Mouse (Mus musculus): ENCODE results near the gene Hmx3.

Hmx3 gene

GRCm38 (mm10) chr7:131542115-131542871 lies at the start of gene Hmx3:
Hmx3 (plus strand) TSS chr7:131542867.
- DNase-seq (ENCODE audit: low read depth, low spot score) = peak; percentile 54

GRCm38 (mm10) chr7:131503739-131504138 lies 38.9 kb upstream of the Hmx3 start:
- DNase-seq (ENCODE audit: low read depth, low spot score) = no peak

DNA sequence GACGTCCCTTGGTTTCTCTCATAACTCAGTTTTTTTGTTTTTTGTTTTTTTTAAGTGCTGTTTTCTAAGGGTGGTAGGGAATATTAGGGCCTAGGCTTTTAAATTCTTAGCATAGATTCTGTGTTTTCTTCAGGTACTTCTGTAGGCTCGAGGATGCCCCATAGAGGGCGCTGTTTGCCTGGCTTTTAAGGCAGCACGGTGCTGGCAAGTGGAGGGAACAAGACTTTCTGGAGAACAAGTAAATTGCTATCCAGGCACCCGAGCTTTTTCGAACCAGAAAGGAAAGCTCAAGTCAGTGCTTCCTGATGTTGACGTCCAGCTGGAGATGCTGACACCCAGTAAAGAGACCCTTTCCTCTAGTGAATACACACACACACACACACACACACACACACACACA lies 2.7 kb upstream of the Hmx3 start:
- DNase-seq (ENCODE audit: low read depth, low spot score) = peak; percentile 91

DNA sequence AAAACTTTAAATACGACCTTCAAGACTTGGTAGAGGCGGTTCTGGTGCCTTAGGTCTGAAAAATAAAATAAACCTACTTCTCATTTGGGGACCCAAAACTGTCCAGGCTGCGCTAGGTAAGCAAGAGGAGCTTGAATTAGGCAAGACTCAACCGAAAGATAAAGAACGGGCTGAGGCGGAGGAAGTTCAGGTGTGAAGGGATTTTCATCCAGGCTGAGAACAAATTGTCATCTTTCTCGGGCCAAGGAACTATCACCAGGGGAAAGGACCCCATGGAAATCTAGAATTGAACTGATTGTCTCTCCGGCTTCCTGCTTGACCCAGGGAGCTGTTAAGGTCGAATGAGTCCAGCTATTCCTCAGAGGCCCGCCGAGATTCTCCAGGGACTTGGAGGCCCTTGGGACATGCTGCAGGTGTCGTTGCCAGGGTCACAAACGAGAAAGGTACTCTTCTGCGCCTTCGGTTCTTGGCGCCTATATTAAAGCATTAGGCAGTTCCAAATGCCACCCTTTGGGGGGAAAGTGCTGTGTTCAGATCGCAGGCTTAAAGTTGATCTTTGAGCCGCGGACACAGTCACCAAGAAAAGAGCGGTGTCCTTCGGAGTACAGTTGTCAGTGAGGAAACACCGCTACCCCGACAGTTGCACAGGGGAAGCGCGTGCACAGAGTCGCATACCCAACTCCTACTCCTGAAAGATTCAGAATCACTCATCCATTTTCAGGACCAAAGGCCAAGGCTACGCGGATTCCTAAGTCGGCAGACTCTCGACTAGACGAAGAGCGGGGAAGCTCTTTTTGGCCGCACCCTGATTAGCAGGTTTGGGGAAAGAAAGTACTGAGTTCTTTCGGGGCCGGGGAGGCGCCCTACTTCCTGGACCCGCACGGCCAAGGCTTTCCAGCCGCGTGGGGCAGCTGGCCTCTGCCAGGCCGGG lies 1.2 kb upstream of the Hmx3 start:
- peak; percentile 37 for DNase-seq (ENCODE audit: low read depth, low spot score)

DNA sequence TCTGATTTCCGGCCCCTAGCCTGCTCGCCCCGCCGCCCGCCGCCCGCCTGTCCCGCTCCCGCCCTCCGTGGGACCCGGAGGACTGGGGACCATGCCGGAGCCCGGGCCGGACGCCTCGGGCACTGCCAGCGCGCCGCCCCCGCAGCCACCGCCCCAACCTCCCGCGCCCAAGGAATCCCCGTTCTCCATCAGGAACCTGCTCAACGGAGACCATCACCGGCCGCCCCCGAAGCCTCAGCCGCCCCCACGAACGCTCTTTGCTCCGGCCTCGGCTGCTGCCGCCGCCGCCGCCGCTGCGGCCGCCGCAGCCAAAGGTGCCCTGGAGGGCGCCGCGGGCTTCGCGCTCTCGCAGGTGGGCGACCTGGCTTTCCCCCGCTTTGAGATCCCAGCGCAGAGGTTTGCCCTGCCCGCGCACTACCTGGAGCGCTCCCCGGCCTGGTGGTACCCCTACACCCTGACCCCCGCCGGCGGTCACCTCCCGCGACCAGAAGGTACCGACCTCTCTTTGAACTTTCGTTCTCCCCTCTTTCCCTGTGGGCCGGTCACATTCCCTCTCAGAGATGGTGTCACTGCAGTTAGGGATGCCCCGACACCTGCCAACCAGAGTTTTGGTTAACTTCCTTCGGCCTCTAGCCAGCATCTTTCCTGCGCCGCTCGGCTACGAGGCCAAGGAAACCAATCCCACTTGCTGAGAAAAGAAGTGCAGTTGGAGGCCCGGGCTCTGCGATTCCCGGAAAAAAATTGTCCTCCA lies 380 bp downstream of the Hmx3 start:
- peak; percentile 17 for DNase-seq (ENCODE audit: low read depth, low spot score)

- peak; percentile 44 for DNase-seq (ENCODE audit: low read depth, low spot score)
Measured at GRCm38 (mm10) chr7:131543623-131544481, 1.2 kb downstream of the Hmx3 start.

- no peak for DNase-seq (ENCODE audit: low read depth, low spot score)
Measured at GRCm38 (mm10) chr7:131544871-131545270, 2.2 kb downstream of the Hmx3 start.

GRCm38 (mm10) chr7:131545701-131546385 lies 3.2 kb downstream of the Hmx3 start:
- no peak for DNase-seq (ENCODE audit: low read depth, low spot score)

GRCm38 (mm10) chr7:131546423-131546822 lies 3.8 kb downstream of the Hmx3 start:
- no peak for DNase-seq (ENCODE audit: low read depth, low spot score)

- DNase-seq (ENCODE audit: low read depth, low spot score) = no peak
Measured at GRCm38 (mm10) chr7:131547481-131547880, 4.8 kb downstream of the Hmx3 start.

DNA sequence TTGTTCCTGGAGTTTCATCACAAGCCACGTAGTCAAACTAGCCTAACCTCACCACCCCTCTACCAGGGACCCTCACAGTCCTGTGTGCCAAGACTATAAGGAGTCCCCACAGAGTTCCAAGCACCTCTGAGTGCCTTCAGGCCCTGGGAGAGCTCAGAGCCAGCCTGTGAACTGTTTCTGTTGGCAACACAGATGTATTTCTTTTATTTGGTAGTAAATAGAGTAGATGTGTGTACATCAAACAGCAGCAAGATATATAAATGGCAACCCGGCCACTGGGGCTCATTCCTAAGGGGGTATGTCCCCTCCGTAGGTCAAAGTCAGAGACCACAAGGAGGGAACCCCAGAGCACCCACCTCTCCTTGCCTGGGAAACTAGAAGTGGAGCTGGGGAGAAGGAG lies 5.8 kb downstream of the Hmx3 start, which contains the start of gene Hmx2:
Hmx2 (plus strand) TSS at position 301 of the 400 bp plus-strand sequence.
- no peak for DNase-seq (ENCODE audit: low read depth, low spot score)

GRCm38 (mm10) chr7:131551471-131551870 lies 8.8 kb downstream of the Hmx3 start:
- no peak for DNase-seq (ENCODE audit: low read depth, low spot score)

GRCm38 (mm10) chr7:131551931-131552741 lies 9.5 kb downstream of the Hmx3 start:
- peak; percentile 39 for DNase-seq (ENCODE audit: low read depth, low spot score)

DNA sequence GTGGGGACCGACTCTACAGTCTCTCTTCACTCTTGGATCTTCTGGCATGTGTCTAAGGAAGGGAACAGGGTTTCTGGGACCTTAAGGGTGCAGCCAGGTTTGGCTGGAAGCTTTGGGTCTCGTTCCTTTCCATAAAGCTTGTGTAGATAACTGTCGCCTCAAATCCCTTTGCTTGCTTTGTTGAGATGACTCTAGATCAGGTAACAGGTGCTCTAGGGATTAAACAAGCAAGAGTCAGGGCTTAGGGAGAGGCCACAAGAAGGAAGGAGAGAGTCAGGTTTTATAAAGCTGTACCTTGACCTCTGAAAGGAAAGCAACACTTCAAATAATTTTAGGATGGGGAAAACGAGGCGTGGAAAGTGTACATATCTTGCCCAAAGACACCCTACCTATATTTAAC lies 10.1 kb downstream of the Hmx3 start:
- no peak for DNase-seq (ENCODE audit: low read depth, low spot score)

- DNase-seq (ENCODE audit: low read depth, low spot score) = peak; percentile 59
Measured at GRCm38 (mm10) chr7:131553771-131554175, 11.1 kb downstream of the Hmx3 start.

GRCm38 (mm10) chr7:131554341-131555180 lies 11.9 kb downstream of the Hmx3 start:
- DNase-seq (ENCODE audit: low read depth, low spot score) = peak; percentile 17

DNA sequence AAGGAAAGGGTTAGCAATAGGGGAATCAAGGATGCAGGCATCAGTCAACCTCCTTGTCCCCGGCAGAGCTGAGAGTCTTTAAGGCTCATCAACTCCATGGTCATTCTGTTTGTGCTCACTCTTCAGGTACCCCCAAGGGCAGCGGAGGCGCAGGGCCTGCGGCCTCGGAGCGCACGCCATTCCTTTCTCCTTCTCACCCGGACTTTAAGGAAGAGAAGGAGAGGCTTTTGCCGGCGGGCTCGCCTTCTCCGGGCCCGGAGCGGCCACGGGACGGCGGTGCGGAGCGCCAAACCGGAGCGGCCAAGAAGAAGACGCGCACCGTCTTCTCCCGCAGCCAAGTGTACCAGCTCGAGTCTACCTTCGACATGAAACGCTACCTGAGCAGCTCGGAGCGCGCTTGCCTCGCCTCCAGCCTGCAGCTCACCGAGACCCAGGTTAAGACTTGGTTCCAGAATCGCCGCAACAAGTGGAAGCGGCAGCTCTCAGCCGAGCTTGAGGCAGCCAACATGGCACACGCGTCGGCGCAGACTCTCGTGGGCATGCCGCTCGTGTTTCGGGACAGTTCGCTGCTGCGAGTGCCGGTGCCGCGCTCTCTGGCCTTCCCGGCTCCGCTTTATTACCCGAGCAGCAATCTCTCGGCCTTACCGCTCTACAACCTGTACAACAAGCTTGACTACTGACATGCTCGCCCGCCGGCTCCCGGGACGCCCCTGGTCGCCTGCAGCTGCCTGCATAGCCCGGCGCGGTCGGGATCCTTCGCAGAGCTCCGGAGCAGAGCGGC lies 12.8 kb downstream of the Hmx3 start:
- peak; percentile 37 for DNase-seq (ENCODE audit: low read depth, low spot score)

- no peak for DNase-seq (ENCODE audit: low read depth, low spot score)
Measured at GRCm38 (mm10) chr7:131556116-131556515, 13.4 kb downstream of the Hmx3 start.
